In genomic region chr11:32677811-32678210, GRCm38 (mm10) we compare ENCODE assay signal across 27 mouse cellular contexts. TPM values are rescaled to one million over a fixed set of nuclear protein-coding genes. Genes with fewer than 3 reads are reported as not detected.
DNase-seq lines count a peak whose midpoint lies in the region; ATAC-seq and TF ChIP-seq lines count a peak whose summit lies in the region.
"Had no signal": no experiment of that assay in that cellular context is flagged by ENCODE, and none has a peak within 500 bp of the region (broad histone marks: within the 10 kb centered on the region; RNA-seq: fewer than 3 reads in every experiment).

No protein-coding gene starts in this region.

- ATAC-seq in heart, postnatal 0 days (ENCODE audit: insufficient read depth, low read depth): no peak
- ATAC-seq: forebrain, embryonic 14.5 days; intestine, embryonic 16.5 days; liver, postnatal 0 days; Patski had no signal

- TF ChIP-seq EP300 in heart, postnatal 0 days (IDR thresholded peaks at IDR 0.05; ENCODE audit: low read depth): no peak

- no peaks in the 10 kb centered on the region for H3K27me3 ChIP-seq in heart, postnatal 0 days (ENCODE audit: control insufficient read depth, insufficient read depth, low read length)
- H3K27me3 ChIP-seq: CH12.LX; embryonic facial prominence, embryonic 15.5 days; hindbrain, embryonic 13.5 days; liver, embryonic 12.5 days; Patski had no signal

- H3K4me3 ChIP-seq in gastrocnemius, adult 2 months: no peak overlapping the region
- H3K4me3 ChIP-seq in heart, postnatal 0 days (ENCODE audit: low read depth, low read length): no peak overlapping the region
- no peak overlapping the region for H3K4me3 ChIP-seq in embryonic fibroblast, embryonic 13.5 days (ENCODE audit: insufficient read depth, low read length)
- H3K4me3 ChIP-seq: embryonic facial prominence, embryonic 10.5 days; embryonic facial prominence, embryonic 15.5 days; hindbrain, embryonic 13.5 days; liver, embryonic 12.5 days had no signal

- H3K4me2 ChIP-seq in heart, postnatal 0 days (ENCODE audit: low read depth, low read length): no peak overlapping the region
- H3K4me2 ChIP-seq: embryonic facial prominence, embryonic 15.5 days; hindbrain, embryonic 13.5 days; liver, embryonic 12.5 days had no signal

- H3K9me3 ChIP-seq in heart, postnatal 0 days (replicated peaks; ENCODE audit: control insufficient read depth, low read length): no peaks in the 10 kb centered on the region
- H3K9me3 ChIP-seq: embryonic facial prominence, embryonic 10.5 days; embryonic facial prominence, embryonic 15.5 days; hindbrain, embryonic 13.5 days; liver, embryonic 12.5 days had no signal

- peak overlapping the region; percentile 86 for H3K27ac ChIP-seq in gastrocnemius, adult 2 months
- peak overlapping the region; percentile 57; the same call in 1 of the 2 replicates for H3K27ac ChIP-seq in heart, postnatal 0 days (ENCODE audit: low read depth)
- 0 out of 2 replicates have a peak overlapping the region, but pooled peaks have one; percentile 60 for H3K27ac ChIP-seq in embryonic fibroblast, embryonic 13.5 days (ENCODE audit: insufficient read depth, low read length)
- H3K27ac ChIP-seq: embryonic facial prominence, embryonic 10.5 days; embryonic facial prominence, embryonic 15.5 days; hindbrain, embryonic 13.5 days; liver, embryonic 12.5 days; macrophage had no signal

- TF ChIP-seq CTCF in gastrocnemius, adult 2 months (IDR thresholded peaks at IDR 0.05): no peak
- TF ChIP-seq CTCF in heart, postnatal 0 days (IDR thresholded peaks at IDR 0.05; ENCODE audit: low read depth): no peak
- TF ChIP-seq CTCF in embryonic fibroblast, embryonic 13.5 days (IDR thresholded peaks at IDR 0.05; ENCODE audit: borderline replicate concordance, insufficient read depth, low read length): no peak

- WGBS in heart, postnatal 0 days: 70% methylated on average over 1 of the region's 1 CpGs

- intact Hi-C loops in gastrocnemius, adult 2 months (cut with DNase I): no loop called here

- H3K9ac ChIP-seq in heart, postnatal 0 days (replicated peaks; ENCODE audit: low read depth, low read length): no peak overlapping the region
- H3K9ac ChIP-seq: embryonic facial prominence, embryonic 15.5 days; hindbrain, embryonic 13.5 days; liver, embryonic 12.5 days; liver, postnatal 0 days had no signal

- peaks cover 43% of the 10 kb centered on the region for H3K4me1 ChIP-seq in heart, postnatal 0 days (ENCODE audit: control insufficient read depth, insufficient read depth)
- peaks cover 14% of the 10 kb centered on the region for H3K4me1 ChIP-seq in embryonic fibroblast, embryonic 13.5 days (ENCODE audit: control insufficient read depth, insufficient read depth, low read length)

- no peak for DNase-seq in gastrocnemius, adult 2 months
- DNase-seq in gastrocnemius, adult 18-20 months (ENCODE audit: low spot score): no peak
- DNase-seq in heart, postnatal 0 days (ENCODE audit: low spot score): no peak
- DNase-seq in heart, adult 18-20 months: no peak
- peak; percentile 41 for DNase-seq in NIH3T3 (ENCODE audit: low read depth)
- no peak for DNase-seq in lung, adult 18-20 months
- DNase-seq: cerebellum, adult 8-10 months; cerebellum, postnatal 25 days; heart, postnatal 4 days; kidney, adult 9 months; kidney, postnatal 10 days; left cerebral cortex, postnatal 4 days; liver, postnatal 0 days; lung, postnatal 10 days; midbrain, embryonic 14.5 days; thymus, adult 2 months; thymus, postnatal 36 days had no signal

- H3K36me3 ChIP-seq in heart, postnatal 0 days (replicated peaks; ENCODE audit: control insufficient read depth, insufficient read depth, low read length): no peaks in the 10 kb centered on the region
- H3K36me3 ChIP-seq: embryonic facial prominence, embryonic 10.5 days; embryonic facial prominence, embryonic 15.5 days; hindbrain, embryonic 13.5 days; liver, embryonic 12.5 days had no signal

- TF ChIP-seq POLR2A in embryonic fibroblast, embryonic 13.5 days (IDR thresholded peaks at IDR 0.05; ENCODE audit: low read depth, low read length): no peak

RNA-seq across cellular contexts. Expression of gene Fbxw11, which starts 35.3 kb away (rescaled TPM):
- total RNA-seq in gastrocnemius, adult 2 months (2021): 10 to 100 TPM; 56.9 to 68.9 TPM
- 10 to 100 TPM; 55.5 to 66.3 TPM for total RNA-seq in gastrocnemius, adult 18-20 months (2021)
- 58.3 and 80.4 TPM in 2 replicates for total RNA-seq in heart, postnatal 0 days (2014; rRNA removed; ENCODE audit: low replicate concordance)
- polyA plus RNA-seq in heart, postnatal 0 days (2015; fragmentation: Nextera tagmentation; extraction: Ambion mirVana): 40.5 and 45.9 TPM in 2 replicates
- 10 to 100 TPM; 47.4 to 52.1 TPM for total RNA-seq in heart, adult 18-20 months (2021)
- 72.6 and 77.9 TPM in 2 replicates for polyA plus RNA-seq in embryonic fibroblast, embryonic 13.5 days (2011; ENCODE audit: insufficient read length, low read depth, missing spikeins)
